Mouse (Mus musculus): Measurements from ENCODE around the gene Plxna4.

The Plxna4 gene

GRCm38 (mm10) chr6:32588056-32588671, at the start of gene Plxna4:
Gene Plxna4 (minus strand): TSS chr6:32588192.
- no peak for DNase-seq (ENCODE audit: low read depth)

GRCm38 (mm10) chr6:32637568-32638183, 49.7 kb upstream of the Plxna4 start:
- no peak for DNase-seq (ENCODE audit: low read depth)

GRCm38 (mm10) chr6:32610712-32611111, 22.7 kb upstream of the Plxna4 start:
- no peak for DNase-seq (ENCODE audit: low read depth)

GRCm38 (mm10) chr6:32606787-32607186, 18.8 kb upstream of the Plxna4 start:
- DNase-seq (ENCODE audit: low read depth) = no peak

- no peak for DNase-seq (ENCODE audit: low read depth)
Observed at GRCm38 (mm10) chr6:32605581-32605980, 17.6 kb upstream of the Plxna4 start.

GRCm38 (mm10) chr6:32604901-32605300, 16.9 kb upstream of the Plxna4 start:
- DNase-seq (ENCODE audit: low read depth) = no peak

GRCm38 (mm10) chr6:32602130-32602529, 14.1 kb upstream of the Plxna4 start:
- DNase-seq (ENCODE audit: low read depth) = no peak

- no peak for DNase-seq (ENCODE audit: low read depth)
Observed at GRCm38 (mm10) chr6:32601306-32601705, 13.3 kb upstream of the Plxna4 start.

- DNase-seq (ENCODE audit: low read depth) = no peak
Observed at GRCm38 (mm10) chr6:32595591-32595990, 7.6 kb upstream of the Plxna4 start.

- DNase-seq (ENCODE audit: low read depth) = peak; percentile 24
Observed at GRCm38 (mm10) chr6:32590979-32591758, 3.2 kb upstream of the Plxna4 start.

- DNase-seq (ENCODE audit: low read depth) = no peak
Observed at GRCm38 (mm10) chr6:32589632-32590031, 1.6 kb upstream of the Plxna4 start.

- no peak for DNase-seq (ENCODE audit: low read depth)
Observed at GRCm38 (mm10) chr6:32587136-32588009, 619 bp downstream of the Plxna4 start.

- no peak for DNase-seq (ENCODE audit: low read depth)
Observed at GRCm38 (mm10) chr6:32586821-32587135, 1.2 kb downstream of the Plxna4 start.

- no peak for DNase-seq (ENCODE audit: low read depth)
Observed at GRCm38 (mm10) chr6:32586390-32586789, 1.6 kb downstream of the Plxna4 start.

GRCm38 (mm10) chr6:32585211-32585610, 2.8 kb downstream of the Plxna4 start:
- no peak for DNase-seq (ENCODE audit: low read depth)

- no peak for DNase-seq (ENCODE audit: low read depth)
Observed at GRCm38 (mm10) chr6:32584243-32584880, 3.6 kb downstream of the Plxna4 start.

- DNase-seq (ENCODE audit: low read depth) = no peak
Observed at GRCm38 (mm10) chr6:32583582-32583981, 4.4 kb downstream of the Plxna4 start.

- DNase-seq (ENCODE audit: low read depth) = no peak
Observed at GRCm38 (mm10) chr6:32571485-32571884, 16.5 kb downstream of the Plxna4 start.

- DNase-seq (ENCODE audit: low read depth) = no peak
Observed at GRCm38 (mm10) chr6:32570445-32570844, 17.5 kb downstream of the Plxna4 start.

GRCm38 (mm10) chr6:32569919-32570318, 18.1 kb downstream of the Plxna4 start:
- DNase-seq (ENCODE audit: low read depth) = no peak

GRCm38 (mm10) chr6:32546915-32547314, 41.1 kb downstream of the Plxna4 start:
- no peak for DNase-seq (ENCODE audit: low read depth)

- no peak for DNase-seq (ENCODE audit: low read depth)
Observed at GRCm38 (mm10) chr6:32544021-32544420, 44.0 kb downstream of the Plxna4 start.
